Mouse (Mus musculus) olfactory bulb, adult 2 months (tissue): ENCODE results near the gene Cdc42bpb.

ENCODE experiments used
- CTCF ChIP-seq: fragments of 200-500 bp; IDR thresholded peaks from 2 replicates; pipeline ENCODE4 v1.5.1; 2012; ENCODE audit warnings: low read depth, mild to moderate bottlenecking, low read length, moderate library complexity; ENCODE audit not compliant: insufficient read depth
- POLR2A ChIP-seq: fragments of 200-500 bp; IDR thresholded peaks from 2 replicates; pipeline ENCODE4 v1.6.1; 2012; ENCODE audit warnings: mild to moderate bottlenecking, low read depth, low read length, moderate library complexity; ENCODE audit not compliant: insufficient read depth

GRCm38 (mm10) chr12:111301322-111302017 is 76.0 kb downstream of the Cdc42bpb start:
- TF ChIP-seq POLR2A (no peak), CTCF (no peak)
